Mouse (Mus musculus) lung, postnatal 14 days (tissue): ENCODE results near the gene Ube2c.

Source experiments
- DNase-seq: peaks from one replicate; pipeline ENCODE4 v3.0.0; 2021

The Ube2c gene

GRCm38 (mm10) chr2:164823969-164824368 lies 54.3 kb downstream of the Ube2c start:
- DNase-seq: no peak

- DNase-seq: no peak
Observed at GRCm38 (mm10) chr2:164825521-164825920, 55.8 kb downstream of the Ube2c start.

GRCm38 (mm10) chr2:164827146-164827850 lies 57.6 kb downstream of the Ube2c start:
- DNase-seq: no peak
